Mouse (Mus musculus) thymus, postnatal 0 days (tissue): Measurements from ENCODE around the gene Gpx1. TPM values are rescaled to one million over a fixed set of nuclear protein-coding genes. Genes with fewer than 3 reads are reported as not detected.

ENCODE experiments used
- polyA plus RNA-seq: library from polyadenylated mRNA; unstranded; fragments of >200 nt; fragmentation: Nextera tagmentation; extraction: Ambion mirVana; gene quantifications from 2 replicates; pipeline ENCODE4 v1.2.1, GENCODE M21; 2015

Gpx1 gene
- polyA plus RNA-seq, 1 experiment from 2014 or later: 862 TPM

Other genes starting within 250 kb of the Gpx1 start
- gene Apeh, start 244.3 kb upstream of the Gpx1 start, polyA plus RNA-seq: 48.0 and 51.4 TPM in 2 replicates
- 1.9 and 2.0 TPM in 2 replicates for gene Bsn, start 148.5 kb upstream of the Gpx1 start, polyA plus RNA-seq
- 14.0 and 15.6 TPM in 2 replicates for gene Dag1, start 74.9 kb upstream of the Gpx1 start, polyA plus RNA-seq
- gene Nicn1, start 48.5 kb upstream of the Gpx1 start, polyA plus RNA-seq: 8.2 and 12.4 TPM in 2 replicates
- 1.1 and 1.8 TPM in 2 replicates for gene Amt, start 42.0 kb upstream of the Gpx1 start, polyA plus RNA-seq
- gene Rhoa, start 32.8 kb upstream of the Gpx1 start, polyA plus RNA-seq: 517 and 543 TPM in 2 replicates
- gene Tcta, start 32.7 kb upstream of the Gpx1 start, polyA plus RNA-seq: 41.6 and 45.7 TPM in 2 replicates
- gene Usp4, start 8.9 kb downstream of the Gpx1 start, polyA plus RNA-seq: 83.7 and 93.1 TPM in 2 replicates
- gene 1700102P08Rik, start 53.9 kb downstream of the Gpx1 start, polyA plus RNA-seq: 0.57 and 0.99 TPM in 2 replicates
- gene Ccdc36, start 89.6 kb downstream of the Gpx1 start, polyA plus RNA-seq: 0.15 and 0.20 TPM in 2 replicates
- gene BC048562, start 97.6 kb downstream of the Gpx1 start, polyA plus RNA-seq: not detected in 2 replicates
- gene Ccdc71, start 121.6 kb downstream of the Gpx1 start, polyA plus RNA-seq: 51.0 and 54.2 TPM in 2 replicates
- 9.5 and 11.2 TPM in 2 replicates for gene Klhdc8b, start 122.7 kb downstream of the Gpx1 start, polyA plus RNA-seq
- 3.9 and 4.4 TPM in 2 replicates for gene Lamb2, start 140.8 kb downstream of the Gpx1 start, polyA plus RNA-seq
- 52.3 and 57.7 TPM in 2 replicates for gene Usp19, start 151.7 kb downstream of the Gpx1 start, polyA plus RNA-seq
- gene Qars, start 168.8 kb downstream of the Gpx1 start, polyA plus RNA-seq: 113 and 119 TPM in 2 replicates
- gene Qrich1, start 177.9 kb downstream of the Gpx1 start, polyA plus RNA-seq: 84.5 and 96.7 TPM in 2 replicates
- 161 and 172 TPM in 2 replicates for gene Impdh2, start 221.4 kb downstream of the Gpx1 start, polyA plus RNA-seq
- gene Ndufaf3, start 228.5 kb downstream of the Gpx1 start, polyA plus RNA-seq: 96.1 and 101 TPM in 2 replicates
- gene Dalrd3, start 231.0 kb downstream of the Gpx1 start, polyA plus RNA-seq: 115 and 120 TPM in 2 replicates
- 44.3 and 47.0 TPM in 2 replicates for gene Wdr6, start 239.8 kb downstream of the Gpx1 start, polyA plus RNA-seq